Comparison of ENCODE assay signal across 21 mouse cellular contexts in genomic region chr16:39746041-39746736, GRCm38 (mm10).
DNase-seq lines count a peak whose midpoint lies in the region; ATAC-seq and TF ChIP-seq lines count a peak whose summit lies in the region.
"Had no signal": no experiment of that assay in that cellular context is flagged by ENCODE, and none has a peak within 500 bp of the region (broad histone marks: within the 10 kb centered on the region; RNA-seq: fewer than 3 reads in every experiment).

No protein-coding gene starts in this region.

- TF ChIP-seq POLR2A in kidney, adult 2 months (IDR thresholded peaks at IDR 0.05; ENCODE audit: low read depth, low read length) = no peak

- H3K4me1 ChIP-seq in kidney, adult 2 months (ENCODE audit: control insufficient read depth, insufficient read depth, low read length) = no peaks in the 10 kb centered on the region
- H3K4me1 ChIP-seq in neural tube, embryonic 11.5 days (ENCODE audit: control insufficient read depth, insufficient read depth, low read length) = no peaks in the 10 kb centered on the region
- H3K4me1 ChIP-seq in neural tube, embryonic 15.5 days = no peaks in the 10 kb centered on the region
- H3K4me1 ChIP-seq: embryonic facial prominence, embryonic 15.5 days; forebrain, embryonic 10.5 days; forebrain, embryonic 15.5 days; heart, embryonic 10.5 days; hindbrain, embryonic 13.5 days had no signal

- DNase-seq in kidney, adult 2 months = peak; percentile 14
- DNase-seq in kidney, adult 18-20 months = no peak
- no peak for DNase-seq in neural tube, embryonic 11.5 days (ENCODE audit: low spot score)
- DNase-seq in kidney, postnatal 4 days = peak; percentile 29 to 43
- DNase-seq in layer of hippocampus, adult 9-11 months = no peak
- no peak for DNase-seq in left cerebral cortex, adult 2 months (ENCODE audit: extremely low spot score in 1 of 2, low spot score in 2 of 2)
- DNase-seq: adrenal gland, postnatal 14 days; cerebellum, adult 18-20 months; cerebellum, adult 9-11 months; cerebellum, postnatal 36 days; heart, adult 18-20 months; heart, postnatal 10 days had no signal

- no peak overlapping the region for H3K4me2 ChIP-seq in neural tube, embryonic 11.5 days (ENCODE audit: low read depth)
- H3K4me2 ChIP-seq in neural tube, embryonic 15.5 days = no peak overlapping the region
- H3K4me2 ChIP-seq: embryonic facial prominence, embryonic 15.5 days; forebrain, embryonic 15.5 days; hindbrain, embryonic 13.5 days had no signal

- H3K27ac ChIP-seq in kidney, adult 2 months (ENCODE audit: insufficient read depth, low read depth, low read length) = no peak overlapping the region
- no peak overlapping the region for H3K27ac ChIP-seq in neural tube, embryonic 11.5 days (ENCODE audit: low read depth, low read length)
- no peak overlapping the region for H3K27ac ChIP-seq in neural tube, embryonic 15.5 days (replicated peaks)
- no peak overlapping the region for H3K27ac ChIP-seq in left cerebral cortex, adult 2 months
- H3K27ac ChIP-seq: embryonic facial prominence, embryonic 15.5 days; forebrain, embryonic 10.5 days; forebrain, embryonic 15.5 days; heart, embryonic 10.5 days; hindbrain, embryonic 13.5 days had no signal

- no peaks in the 10 kb centered on the region for H3K9me3 ChIP-seq in neural tube, embryonic 11.5 days (ENCODE audit: control insufficient read depth, low read length)
- H3K9me3 ChIP-seq in neural tube, embryonic 15.5 days (replicated peaks) = no peaks in the 10 kb centered on the region
- H3K9me3 ChIP-seq: embryonic facial prominence, embryonic 15.5 days; forebrain, embryonic 10.5 days; forebrain, embryonic 15.5 days; heart, embryonic 10.5 days; hindbrain, embryonic 13.5 days had no signal

- no peak overlapping the region for H3K9ac ChIP-seq in neural tube, embryonic 11.5 days (ENCODE audit: low read length)
- H3K9ac ChIP-seq in neural tube, embryonic 15.5 days (replicated peaks) = no peak overlapping the region
- H3K9ac ChIP-seq: embryonic facial prominence, embryonic 15.5 days; forebrain, embryonic 15.5 days; hindbrain, embryonic 13.5 days had no signal

- no peak for TF ChIP-seq CTCF in kidney, adult 2 months (conservative IDR thresholded peaks at IDR 0.05; ENCODE audit: insufficient read depth, insufficient read length, low read depth, low read length)
- TF ChIP-seq CTCF in left cerebral cortex, adult 2 months (IDR thresholded peaks at IDR 0.05) = no peak

- no peaks in the 10 kb centered on the region for H3K36me3 ChIP-seq in kidney, adult 2 months (ENCODE audit: control insufficient read depth, insufficient read depth, low read length)
- H3K36me3 ChIP-seq in neural tube, embryonic 11.5 days (ENCODE audit: control insufficient read depth, insufficient read depth, low read length) = no peaks in the 10 kb centered on the region
- no peaks in the 10 kb centered on the region for H3K36me3 ChIP-seq in neural tube, embryonic 15.5 days
- H3K36me3 ChIP-seq: embryonic facial prominence, embryonic 15.5 days; forebrain, embryonic 10.5 days; forebrain, embryonic 15.5 days; heart, embryonic 10.5 days; hindbrain, embryonic 13.5 days had no signal

- H3K4me3 ChIP-seq in kidney, adult 2 months (ENCODE audit: insufficient read depth, low read depth, low read length) = no peak overlapping the region
- no peak overlapping the region for H3K4me3 ChIP-seq in neural tube, embryonic 11.5 days (ENCODE audit: low read depth, low read length)
- H3K4me3 ChIP-seq in neural tube, embryonic 15.5 days (replicated peaks) = no peak overlapping the region
- no peak overlapping the region for H3K4me3 ChIP-seq in left cerebral cortex, adult 2 months
- H3K4me3 ChIP-seq: embryonic facial prominence, embryonic 15.5 days; erythroblast, embryonic 14.5 days; forebrain, embryonic 10.5 days; forebrain, embryonic 15.5 days; heart, embryonic 10.5 days; hindbrain, embryonic 13.5 days had no signal

- no peaks in the 10 kb centered on the region for H3K27me3 ChIP-seq in kidney, adult 2 months (replicated peaks; ENCODE audit: control insufficient read depth, insufficient read depth, low read length)
- H3K27me3 ChIP-seq in neural tube, embryonic 11.5 days (ENCODE audit: control insufficient read depth, insufficient read depth, low read length) = no peaks in the 10 kb centered on the region
- H3K27me3 ChIP-seq in neural tube, embryonic 15.5 days (replicated peaks) = no peaks in the 10 kb centered on the region
- H3K27me3 ChIP-seq: embryonic facial prominence, embryonic 15.5 days; forebrain, embryonic 15.5 days; hindbrain, embryonic 13.5 days; Patski had no signal

- intact Hi-C loops in left cerebral cortex, adult 2 months (cut with DNase I) = no loop called here

- 62% methylated on average over 5 of the region's 5 CpGs for WGBS in kidney, adult 2 months
- 75% methylated on average over 5 of the region's 5 CpGs for WGBS in neural tube, embryonic 11.5 days
- WGBS in neural tube, embryonic 15.5 days = 45% methylated on average over 5 of the region's 5 CpGs

- peak; percentile 35; the same call in 1 of the 2 replicates for ATAC-seq in neural tube, embryonic 11.5 days (ENCODE audit: insufficient read depth, low FRiP score, low TSS enrichment)
- no peak for ATAC-seq in neural tube, embryonic 15.5 days (ENCODE audit: low FRiP score)
- ATAC-seq: activated CD4-positive, CD25-positive, alpha-beta regulatory T cell, adult 4 months; forebrain, embryonic 15.5 days; Patski had no signal

Comparison
In these comparisons a context has a peak if more than half of its experiments do, and no peak if none do; other contexts are left out.
1. DNase-seq: peak in kidney, adult 2 months (single experiment) and kidney, postnatal 4 days (2 of 2); none in kidney, adult 18-20 months (single experiment), neural tube, embryonic 11.5 days (single experiment), layer of hippocampus, adult 9-11 months (single experiment) and left cerebral cortex, adult 2 months (0 of 2).